Mouse (Mus musculus): ENCODE data around the gene Igflr1. TPM values are rescaled to one million over a fixed set of nuclear protein-coding genes. Genes with fewer than 3 reads are reported as not detected.

Gene Igflr1
- polyA plus RNA-seq, 1 experiment, result 0.56 TPM

- H3K79me2 ChIP-seq (ENCODE audit: control insufficient read depth, insufficient read depth), result no peaks in the 10 kb centered on the region
Measured at GRCm38 (mm10) chr7:30596093-30596492, 30.9 kb downstream of the Igflr1 start.

DNA sequence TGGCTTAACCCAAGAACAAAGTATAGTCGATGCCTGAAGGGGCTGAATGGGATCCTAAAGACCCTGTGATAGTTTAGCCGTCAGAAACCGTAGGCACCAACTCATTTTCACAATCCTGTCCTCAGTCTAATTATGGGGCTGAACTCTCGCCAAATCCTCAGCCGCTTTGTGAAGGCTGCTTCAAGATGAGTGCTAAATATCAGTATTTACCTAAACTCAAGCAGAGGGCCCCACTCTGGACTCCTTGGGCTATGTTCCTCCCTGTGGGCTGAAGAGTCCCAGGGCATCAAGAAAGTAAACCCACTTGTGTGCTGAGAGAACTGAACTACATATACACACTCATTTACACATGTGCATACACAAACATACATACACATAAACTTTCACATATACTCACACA is 31.6 kb downstream of the Igflr1 start:
- Histone ChIP-seq H3ac (ENCODE audit: control insufficient read depth, insufficient read length, low read depth) (no peak overlapping the region), H3K36me3 (ENCODE audit: control insufficient read depth, insufficient read depth) (no peaks in the 10 kb centered on the region), H3K27me3 (ENCODE audit: control insufficient read depth, insufficient read depth, insufficient read length) (peaks cover 43% of the 10 kb centered on the region), H3K79me3 (ENCODE audit: low read depth) (no peaks in the 10 kb centered on the region), H3K79me2 (ENCODE audit: control insufficient read depth, insufficient read depth) (no peaks in the 10 kb centered on the region), H3K4me3 (ENCODE audit: insufficient read depth, poor library complexity, severe bottlenecking) (no peak overlapping the region)
- TF ChIP-seq FOSL1 (IDR thresholded peaks at IDR 0.05; ENCODE audit: insufficient read depth, low read length, poor library complexity, severe bottlenecking), result no peak
- TF ChIP-seq MYOG (IDR thresholded peaks at IDR 0.05; ENCODE audit: control insufficient read depth, extremely low read depth, insufficient read length), result no peak
- TF ChIP-seq CTCF (IDR thresholded peaks at IDR 0.05; ENCODE audit: control insufficient read depth, insufficient read depth, insufficient read length), result no peak
- TF ChIP-seq USF1 (IDR thresholded peaks at IDR 0.05; ENCODE audit: low read depth), result no peak
- no peak for TF ChIP-seq MAX (IDR thresholded peaks at IDR 0.05)
- TF ChIP-seq CEBPB (IDR thresholded peaks at IDR 0.05; ENCODE audit: low read depth), result no peak
- TF ChIP-seq MYOD1 (IDR thresholded peaks at IDR 0.05; ENCODE audit: control insufficient read depth, insufficient read length, low read depth), result no peak

More at GRCm38 (mm10) chr7:30596093-30596492, 30.9 kb downstream of the Igflr1 start:
- no peaks in the 10 kb centered on the region for H3K79me3 ChIP-seq (ENCODE audit: low read depth)
- no peak overlapping the region for H3ac ChIP-seq (ENCODE audit: control insufficient read depth, insufficient read length, low read depth)
- no peak overlapping the region for H3K4me3 ChIP-seq (ENCODE audit: insufficient read depth, poor library complexity, severe bottlenecking)
- peaks cover 43% of the 10 kb centered on the region for H3K27me3 ChIP-seq (ENCODE audit: control insufficient read depth, insufficient read depth, insufficient read length)
- TF ChIP-seq CTCF (IDR thresholded peaks at IDR 0.05; ENCODE audit: control insufficient read depth, insufficient read depth, insufficient read length), result no peak
- H3K36me3 ChIP-seq (ENCODE audit: control insufficient read depth, insufficient read depth), result no peaks in the 10 kb centered on the region

- Histone ChIP-seq H3K79me3 (ENCODE audit: low read depth) (no peaks in the 10 kb centered on the region), H3K4me3 (ENCODE audit: insufficient read depth, poor library complexity, severe bottlenecking) (no peak within 1 kb of the TSS), H3K36me3 (ENCODE audit: control insufficient read depth, insufficient read depth) (no peaks in the 10 kb centered on the region), H3K27me3 (ENCODE audit: control insufficient read depth, insufficient read depth, insufficient read length) (peaks cover 43% of the 10 kb centered on the region), H3ac (ENCODE audit: control insufficient read depth, insufficient read length, low read depth) (no peak within 1 kb of the TSS), H3K79me2 (ENCODE audit: control insufficient read depth, insufficient read depth) (no peaks in the 10 kb centered on the region)
- TF ChIP-seq CTCF (IDR thresholded peaks at IDR 0.05; ENCODE audit: control insufficient read depth, insufficient read depth, insufficient read length) (no peak), MAX (IDR thresholded peaks at IDR 0.05) (no peak), CEBPB (IDR thresholded peaks at IDR 0.05; ENCODE audit: low read depth) (no peak), FOSL1 (IDR thresholded peaks at IDR 0.05; ENCODE audit: insufficient read depth, low read length, poor library complexity, severe bottlenecking) (no peak), MYOG (IDR thresholded peaks at IDR 0.05; ENCODE audit: control insufficient read depth, extremely low read depth, insufficient read length) (no peak), MYOD1 (IDR thresholded peaks at IDR 0.05; ENCODE audit: control insufficient read depth, insufficient read length, low read depth) (no peak), USF1 (IDR thresholded peaks at IDR 0.05; ENCODE audit: low read depth) (no peak)
Measured at GRCm38 (mm10) chr7:30598786-30599185, 33.6 kb downstream of the Igflr1 start, which contains the start of gene Zbtb32. Gene Zbtb32 (minus strand): TSS chr7:30598909.

GRCm38 (mm10) chr7:30599933-30600353 is 34.7 kb downstream of the Igflr1 start:
- H3K27me3 ChIP-seq (ENCODE audit: control insufficient read depth, insufficient read depth, insufficient read length), result peaks cover 41% of the 10 kb centered on the region
- H3K4me3 ChIP-seq (ENCODE audit: insufficient read depth, poor library complexity, severe bottlenecking), result no peak overlapping the region
- H3ac ChIP-seq (ENCODE audit: control insufficient read depth, insufficient read length, low read depth), result no peak overlapping the region
- H3K79me3 ChIP-seq (ENCODE audit: low read depth), result no peaks in the 10 kb centered on the region
- no peak for TF ChIP-seq MAX (IDR thresholded peaks at IDR 0.05)
- no peak for TF ChIP-seq FOSL1 (IDR thresholded peaks at IDR 0.05; ENCODE audit: insufficient read depth, low read length, poor library complexity, severe bottlenecking)
- no peak for TF ChIP-seq USF1 (IDR thresholded peaks at IDR 0.05; ENCODE audit: low read depth)
- no peak for TF ChIP-seq CTCF (IDR thresholded peaks at IDR 0.05; ENCODE audit: control insufficient read depth, insufficient read depth, insufficient read length)
- TF ChIP-seq MYOG (IDR thresholded peaks at IDR 0.05; ENCODE audit: control insufficient read depth, extremely low read depth, insufficient read length), result no peak
- no peak for TF ChIP-seq MYOD1 (IDR thresholded peaks at IDR 0.05; ENCODE audit: control insufficient read depth, insufficient read length, low read depth)
- no peak for TF ChIP-seq CEBPB (IDR thresholded peaks at IDR 0.05; ENCODE audit: low read depth)
- H3K79me2 ChIP-seq (ENCODE audit: control insufficient read depth, insufficient read depth), result no peaks in the 10 kb centered on the region
- H3K36me3 ChIP-seq (ENCODE audit: control insufficient read depth, insufficient read depth), result no peaks in the 10 kb centered on the region

DNA sequence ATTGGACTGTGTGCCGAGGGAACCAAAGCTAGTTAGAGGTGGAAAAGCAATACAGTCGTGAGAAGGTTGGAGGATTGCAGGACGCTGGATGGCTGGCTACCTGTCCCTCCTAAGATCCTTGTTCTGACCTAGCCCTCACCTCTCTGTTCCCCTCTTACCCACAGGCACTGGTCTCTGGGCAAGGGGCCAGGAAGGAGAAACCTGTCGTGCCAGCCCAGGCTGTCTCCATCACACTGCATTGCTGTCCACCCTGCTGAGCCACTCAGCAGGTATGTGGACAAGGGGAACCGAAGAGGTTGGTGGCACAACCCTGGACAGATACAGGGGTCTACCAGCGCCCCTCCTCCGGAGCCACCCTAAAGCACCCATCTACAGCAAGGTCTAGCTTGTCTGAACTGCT is 35.4 kb downstream of the Igflr1 start:
- Histone ChIP-seq H3K36me3 (ENCODE audit: control insufficient read depth, insufficient read depth) (no peaks in the 10 kb centered on the region), H3K79me3 (ENCODE audit: low read depth) (no peaks in the 10 kb centered on the region), H3K4me3 (ENCODE audit: insufficient read depth, poor library complexity, severe bottlenecking) (no peak overlapping the region), H3K27me3 (ENCODE audit: control insufficient read depth, insufficient read depth, insufficient read length) (peaks cover 34% of the 10 kb centered on the region), H3K79me2 (ENCODE audit: control insufficient read depth, insufficient read depth) (no peaks in the 10 kb centered on the region), H3ac (ENCODE audit: control insufficient read depth, insufficient read length, low read depth) (no peak overlapping the region)
- TF ChIP-seq MYOD1 (IDR thresholded peaks at IDR 0.05; ENCODE audit: control insufficient read depth, insufficient read length, low read depth) (no peak), USF1 (IDR thresholded peaks at IDR 0.05; ENCODE audit: low read depth) (no peak), CEBPB (IDR thresholded peaks at IDR 0.05; ENCODE audit: low read depth) (no peak), FOSL1 (IDR thresholded peaks at IDR 0.05; ENCODE audit: insufficient read depth, low read length, poor library complexity, severe bottlenecking) (no peak), CTCF (IDR thresholded peaks at IDR 0.05; ENCODE audit: control insufficient read depth, insufficient read depth, insufficient read length) (no peak), MYOG (IDR thresholded peaks at IDR 0.05; ENCODE audit: control insufficient read depth, extremely low read depth, insufficient read length) (no peak), MAX (IDR thresholded peaks at IDR 0.05) (no peak)

GRCm38 (mm10) chr7:30602583-30602982 is 37.4 kb downstream of the Igflr1 start:
- H3K79me2 ChIP-seq (ENCODE audit: control insufficient read depth, insufficient read depth), result no peaks in the 10 kb centered on the region
- no peaks in the 10 kb centered on the region for H3K36me3 ChIP-seq (ENCODE audit: control insufficient read depth, insufficient read depth)
- peaks cover 23% of the 10 kb centered on the region for H3K27me3 ChIP-seq (ENCODE audit: control insufficient read depth, insufficient read depth, insufficient read length)
- no peak overlapping the region for H3ac ChIP-seq (ENCODE audit: control insufficient read depth, insufficient read length, low read depth)
- H3K79me3 ChIP-seq (ENCODE audit: low read depth), result no peaks in the 10 kb centered on the region
- H3K4me3 ChIP-seq (ENCODE audit: insufficient read depth, poor library complexity, severe bottlenecking), result no peak overlapping the region
- TF ChIP-seq CEBPB (IDR thresholded peaks at IDR 0.05; ENCODE audit: low read depth), result no peak
- TF ChIP-seq FOSL1 (IDR thresholded peaks at IDR 0.05; ENCODE audit: insufficient read depth, low read length, poor library complexity, severe bottlenecking), result no peak
- no peak for TF ChIP-seq CTCF (IDR thresholded peaks at IDR 0.05; ENCODE audit: control insufficient read depth, insufficient read depth, insufficient read length)
- TF ChIP-seq MAX (IDR thresholded peaks at IDR 0.05), result no peak
- TF ChIP-seq MYOG (IDR thresholded peaks at IDR 0.05; ENCODE audit: control insufficient read depth, extremely low read depth, insufficient read length), result no peak
- no peak for TF ChIP-seq USF1 (IDR thresholded peaks at IDR 0.05; ENCODE audit: low read depth)
- no peak for TF ChIP-seq MYOD1 (IDR thresholded peaks at IDR 0.05; ENCODE audit: control insufficient read depth, insufficient read length, low read depth)

All from C2C12 (cell line).